Mouse (Mus musculus): ENCODE results near the gene Hs2st1.

Hs2st1 gene

DNA sequence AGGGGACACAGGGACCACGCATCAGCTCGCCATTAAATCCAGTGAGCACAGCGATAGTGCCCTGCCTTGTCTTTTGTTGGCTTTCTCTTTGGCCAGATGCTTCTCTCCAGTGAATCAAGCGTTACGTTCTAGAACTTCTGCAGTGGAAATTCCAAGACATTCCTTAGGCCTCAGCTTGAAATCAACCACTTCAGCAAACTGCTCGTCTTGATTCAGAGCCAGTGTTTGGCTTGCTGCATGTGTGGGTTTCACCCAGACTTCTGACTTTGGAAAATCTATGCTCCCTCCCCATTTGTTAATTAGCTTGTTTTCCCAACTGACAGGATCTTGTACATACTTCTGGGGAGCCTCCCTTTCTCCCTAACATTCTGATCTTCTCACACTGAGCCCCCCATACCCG, 16.8 kb upstream of the Hs2st1 start:
- peak in 1 of 2 experiments; percentile 31 for DNase-seq (ENCODE audit: low spot score in 2 of 2)

GRCm38 (mm10) chr3:144584789-144585553, 15.0 kb upstream of the Hs2st1 start:
- DNase-seq (ENCODE audit: low spot score in 2 of 2): no peak

- no peak for DNase-seq (ENCODE audit: low spot score in 2 of 2)
Measured at GRCm38 (mm10) chr3:144583789-144584188, 13.8 kb upstream of the Hs2st1 start.

DNA sequence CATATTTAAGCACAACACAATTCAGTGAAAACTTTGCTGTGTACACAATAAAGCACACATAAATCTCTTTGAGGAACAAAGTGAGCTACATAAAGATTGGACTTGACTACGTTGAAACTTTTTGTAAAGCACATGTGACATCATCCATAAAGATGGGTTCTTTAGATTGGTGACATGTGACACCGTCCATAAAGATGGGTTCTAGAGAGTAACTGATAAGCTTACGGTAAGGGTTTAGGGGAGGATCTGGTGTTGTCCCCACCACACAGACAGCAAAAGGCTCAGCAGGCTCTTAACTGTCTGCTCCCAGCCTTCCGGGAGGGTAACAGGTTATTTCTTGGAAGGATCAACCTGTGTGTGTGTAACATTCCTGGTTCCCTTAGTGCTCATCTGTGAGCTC, 12.3 kb upstream of the Hs2st1 start:
- no peak for DNase-seq (ENCODE audit: low spot score in 2 of 2)

GRCm38 (mm10) chr3:144581842-144582241, 11.9 kb upstream of the Hs2st1 start:
- DNase-seq (ENCODE audit: low spot score in 2 of 2): no peak

DNA sequence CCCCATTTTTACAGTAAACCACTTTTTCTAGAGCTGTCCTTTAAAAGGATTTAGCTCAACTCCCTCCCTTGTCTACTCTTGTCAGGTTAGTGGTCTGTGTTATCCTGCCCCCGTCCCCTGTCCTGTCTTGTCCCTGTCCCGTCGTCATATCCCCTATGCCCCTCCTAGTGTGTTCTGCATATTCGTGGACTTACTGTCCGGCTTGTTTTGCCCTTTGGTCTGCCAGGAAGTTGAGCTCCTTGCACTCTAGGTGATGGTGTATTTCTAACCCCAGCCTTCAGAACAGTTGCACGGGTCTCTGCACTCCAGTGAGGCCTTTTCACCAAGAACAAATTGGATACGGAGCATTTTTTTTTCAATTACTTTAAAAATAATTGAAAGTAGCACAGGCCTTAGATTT, 10.3 kb upstream of the Hs2st1 start:
- no peak for DNase-seq (ENCODE audit: low spot score in 2 of 2)

GRCm38 (mm10) chr3:144579796-144580195, 9.8 kb upstream of the Hs2st1 start:
- no peak for DNase-seq (ENCODE audit: low spot score in 2 of 2)

- DNase-seq (ENCODE audit: low spot score in 2 of 2): no peak
Measured at GRCm38 (mm10) chr3:144578921-144579320, 8.9 kb upstream of the Hs2st1 start.

- peak in 1 of 2 experiments; percentile 25 for DNase-seq (ENCODE audit: low spot score in 2 of 2)
Measured at GRCm38 (mm10) chr3:144577366-144578340, 7.7 kb upstream of the Hs2st1 start.

GRCm38 (mm10) chr3:144574256-144574655, 4.3 kb upstream of the Hs2st1 start:
- no peak for DNase-seq (ENCODE audit: low spot score in 2 of 2)

DNA sequence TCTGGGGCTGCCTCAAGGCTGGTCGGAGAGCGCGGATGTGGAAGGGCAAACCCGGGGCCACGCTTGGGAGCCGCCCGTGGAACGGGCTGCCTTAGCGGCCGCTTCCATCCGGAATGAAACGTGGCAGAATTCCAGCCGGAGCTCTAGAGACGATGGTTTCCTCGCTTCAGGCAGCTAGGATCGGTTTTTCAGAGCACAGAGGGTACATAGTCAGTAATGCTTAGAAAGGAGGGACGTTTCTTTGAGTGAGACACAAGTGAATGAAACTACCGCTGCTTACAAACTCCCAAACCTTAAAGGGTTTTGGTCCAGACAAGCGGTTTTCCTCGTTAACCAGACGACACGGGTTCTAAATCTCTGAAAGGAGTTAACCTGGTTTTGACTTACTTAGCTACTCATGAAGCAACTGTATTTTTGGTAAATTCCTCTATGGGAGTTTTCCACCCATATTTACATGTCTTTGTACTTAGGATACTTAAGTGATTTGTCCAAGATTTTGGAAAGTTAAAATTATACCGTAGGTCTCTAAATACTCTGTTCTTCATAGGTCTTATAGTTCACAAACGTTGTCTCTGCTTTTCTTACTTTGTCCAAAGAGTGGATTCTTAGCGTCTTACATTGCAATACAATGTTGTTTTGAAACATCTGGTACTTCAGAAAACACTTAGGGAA, 971 bp upstream of the Hs2st1 start:
- no peak for DNase-seq (ENCODE audit: low spot score in 2 of 2)

- DNase-seq (ENCODE audit: low spot score in 2 of 2): peak; percentile 24 to 42
Measured at GRCm38 (mm10) chr3:144569401-144569971, 495 bp downstream of the Hs2st1 start.

DNA sequence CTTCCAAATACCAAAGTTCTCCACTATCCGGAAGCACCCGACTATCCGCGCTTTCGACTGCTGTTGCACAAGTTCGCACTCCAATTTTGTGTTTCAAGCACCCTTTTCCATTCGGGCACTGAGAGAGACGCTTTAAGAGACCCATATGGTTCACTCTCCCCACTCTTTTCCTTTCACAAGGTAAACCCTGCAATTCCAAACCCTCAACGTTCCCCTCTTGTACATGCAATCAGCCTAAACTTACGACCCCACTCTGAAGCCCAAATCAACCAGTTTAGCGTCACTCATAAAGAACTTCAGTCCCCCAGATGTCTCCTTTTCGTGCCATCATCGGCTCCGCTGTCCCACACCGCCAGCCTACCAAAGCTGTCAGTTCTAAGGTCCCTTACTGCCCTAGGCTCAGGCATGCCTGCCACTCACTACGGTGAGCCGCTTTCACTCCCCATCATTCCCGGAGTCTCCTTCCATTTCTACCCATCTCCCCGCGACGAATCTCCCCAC, 1.1 kb downstream of the Hs2st1 start:
- DNase-seq (ENCODE audit: low spot score in 2 of 2): no peak

GRCm38 (mm10) chr3:144565212-144565611, 4.8 kb downstream of the Hs2st1 start:
- no peak for DNase-seq (ENCODE audit: low spot score in 2 of 2)

DNA sequence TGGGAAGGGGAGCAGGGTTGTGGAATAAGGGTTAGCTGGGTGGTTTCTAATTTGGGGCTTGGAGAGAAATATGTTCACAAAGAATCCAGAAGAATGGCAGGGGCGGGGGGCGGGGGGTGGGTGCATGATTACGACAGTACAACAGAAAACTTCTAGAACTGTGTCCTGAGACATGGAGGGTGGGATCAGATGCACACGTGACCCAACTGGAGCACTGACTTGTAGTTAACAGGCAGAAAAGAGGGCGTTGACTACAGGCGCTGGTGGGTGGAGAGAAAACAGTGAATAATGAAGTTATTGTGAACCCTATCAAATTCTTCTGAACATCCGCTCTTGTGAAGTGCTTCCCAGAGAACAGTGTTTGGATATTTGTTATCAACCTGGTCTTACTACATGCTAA, 6.1 kb downstream of the Hs2st1 start:
- no peak for DNase-seq (ENCODE audit: low spot score in 2 of 2)

DNA sequence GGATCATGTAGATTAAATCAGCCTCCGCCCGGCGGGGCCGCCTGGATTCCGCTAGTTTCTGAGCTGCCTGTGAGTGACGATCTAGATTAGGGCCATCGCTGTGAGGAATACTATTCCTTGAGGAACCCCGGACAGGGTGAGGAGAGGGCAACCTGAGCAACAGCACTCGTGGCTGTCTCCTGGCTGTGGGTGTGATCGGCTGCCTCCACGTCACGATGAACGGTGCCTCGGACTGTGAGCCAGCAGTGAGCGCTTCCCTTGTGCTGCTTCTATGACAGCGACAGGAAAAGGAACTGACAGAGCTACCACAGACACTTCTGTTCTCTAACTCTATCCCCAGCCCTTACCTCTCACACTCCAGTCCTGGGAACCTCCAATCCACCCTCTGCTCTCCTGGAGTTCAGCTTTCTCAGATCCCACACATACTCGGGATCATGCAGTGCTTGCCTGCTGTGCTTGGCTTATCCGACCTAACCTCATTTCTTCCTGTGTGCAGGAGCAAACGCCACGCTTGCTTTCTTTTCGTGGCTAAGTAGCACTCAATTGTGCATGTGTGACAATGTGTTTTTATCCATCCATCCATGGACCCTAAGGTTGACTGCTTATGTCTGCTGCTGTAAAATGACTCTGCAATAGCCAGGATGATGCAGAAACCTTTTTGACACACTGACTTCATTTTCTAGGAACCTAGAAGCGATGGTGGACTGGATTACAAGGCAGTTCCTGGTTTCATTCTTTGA, 8.3 kb downstream of the Hs2st1 start:
- no peak for DNase-seq (ENCODE audit: low spot score in 2 of 2)

DNA sequence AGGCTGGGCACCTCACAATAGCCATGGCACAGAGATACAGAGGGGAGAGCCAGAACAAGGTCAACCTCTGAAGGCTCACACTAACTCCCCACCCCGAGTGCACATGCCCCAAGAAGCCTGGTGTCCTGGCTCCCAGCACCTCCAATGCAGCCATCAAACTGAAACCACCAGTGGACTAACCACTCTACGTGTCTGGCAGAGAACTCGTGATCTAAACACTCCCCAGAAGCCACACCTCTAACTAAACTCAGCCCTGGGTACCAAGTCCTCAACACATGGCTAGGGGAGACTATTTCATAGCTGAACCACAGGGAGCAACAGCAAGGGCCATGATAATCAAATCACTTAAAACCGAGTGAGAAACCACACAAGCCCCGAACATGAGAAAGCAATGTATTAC, 11.7 kb downstream of the Hs2st1 start:
- no peak for DNase-seq (ENCODE audit: low spot score in 2 of 2)

- DNase-seq (ENCODE audit: low spot score in 2 of 2): no peak
Measured at GRCm38 (mm10) chr3:144556625-144557324, 13.2 kb downstream of the Hs2st1 start.

DNA sequence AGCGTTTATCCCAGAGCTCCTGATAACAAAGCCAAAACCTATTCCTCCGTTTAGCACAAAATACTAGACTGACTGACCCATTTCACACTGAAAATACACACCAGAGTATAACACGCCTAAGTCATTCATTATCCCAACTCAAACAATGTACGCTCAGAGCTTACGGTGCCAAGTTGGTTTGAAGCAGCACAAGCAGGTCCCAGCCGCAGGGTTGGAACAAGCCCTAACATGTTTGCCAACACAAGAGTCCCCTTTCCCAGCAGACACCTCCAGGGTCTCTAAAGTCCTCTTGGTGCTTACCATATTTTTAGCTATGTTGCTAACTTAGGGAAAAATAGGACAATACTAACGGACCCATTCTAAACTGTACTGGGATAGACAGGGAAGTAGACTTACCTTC, 14.8 kb downstream of the Hs2st1 start:
- DNase-seq (ENCODE audit: low spot score in 2 of 2): no peak

- DNase-seq (ENCODE audit: low spot score in 2 of 2): no peak
Measured at GRCm38 (mm10) chr3:144554503-144554902, 15.5 kb downstream of the Hs2st1 start.
